Mouse (Mus musculus) kidney, embryonic 15.5 days (tissue): ENCODE measurements around the gene Fzd7. TPM values are rescaled to one million over a fixed set of nuclear protein-coding genes. Genes with fewer than 3 reads are reported as not detected.

Source experiments
- polyA plus RNA-seq: library from polyadenylated mRNA; unstranded; fragments of >200 nt; fragmentation: Nextera tagmentation; extraction: Ambion mirVana; gene quantifications from 2 replicates; pipeline ENCODE4 v1.2.1, GENCODE M21; 2015

Gene Fzd7
- polyA plus RNA-seq, 1 experiment from 2014 or later, result 19.5 TPM

Other genes with a start within 250 kb of the Fzd7 start
- 10.9 and 12.9 TPM in 2 replicates for gene Als2, start 245.2 kb upstream of the Fzd7 start, polyA plus RNA-seq
- 0.64 and 0.74 TPM in 2 replicates for gene Cdk15, start 225.5 kb upstream of the Fzd7 start, polyA plus RNA-seq
- 0.73 and 0.85 TPM in 2 replicates for gene Gm973, start 33.8 kb downstream of the Fzd7 start, polyA plus RNA-seq
- 395 and 436 TPM in 2 replicates for gene Sumo1, start 188.4 kb downstream of the Fzd7 start, polyA plus RNA-seq
- gene Nop58, start 202.5 kb downstream of the Fzd7 start, polyA plus RNA-seq, result 285 and 288 TPM in 2 replicates